Mouse (Mus musculus) intestine, postnatal 0 days (tissue): ENCODE results near the gene Gmds. TPM values are rescaled to one million over a fixed set of nuclear protein-coding genes. Genes with fewer than 3 reads are reported as not detected.

ENCODE experiments used
- ATAC-seq: fragments of 200-750 bp; cut with Nextera tagmentation; 2 replicates; pipeline ENCODE4 v1.8.0; 2017; ENCODE audit warnings: mild to moderate bottlenecking, moderate TSS enrichment, moderate library complexity
- H3K27ac ChIP-seq: fragments of 300-500 bp; sonication (generic); 2 replicates; pipeline ENCODE4 v1.5.1; 2014; ENCODE audit warnings: mild to moderate bottlenecking, low read depth, low read length, moderate library complexity
- H3K27me3 ChIP-seq: fragments of 300-500 bp; sonication (generic); replicated peaks from 2 replicates; pipeline ENCODE4 v1.6.1; 2014; ENCODE audit warnings: low read length, mixed read lengths; ENCODE audit not compliant: control insufficient read depth, insufficient read depth
- H3K36me3 ChIP-seq: fragments of 300-500 bp; sonication (generic); 2 replicates; pipeline ENCODE4 v1.6.1; 2014; ENCODE audit warnings: mild to moderate bottlenecking, moderate library complexity; ENCODE audit not compliant: control insufficient read depth, insufficient read depth
- H3K4me1 ChIP-seq: fragments of 300-500 bp; sonication (generic); replicated peaks from 2 replicates; pipeline ENCODE4 v1.6.1; 2014; ENCODE audit warnings: antibody characterized with exemption, low read length, mixed read lengths; ENCODE audit not compliant: control insufficient read depth, insufficient read depth
- H3K4me2 ChIP-seq: fragments of 300-500 bp; sonication (generic); replicated peaks from 2 replicates; pipeline ENCODE4 v1.6.1; 2014; ENCODE audit warnings: low read depth, mild to moderate bottlenecking, moderate library complexity
- H3K4me3 ChIP-seq: fragments of 300-500 bp; sonication (generic); 2 replicates; pipeline ENCODE4 v1.5.1; 2014; ENCODE audit warnings: low read depth, low read length
- H3K9ac ChIP-seq: fragments of 300-500 bp; sonication (generic); 2 replicates; pipeline ENCODE4 v1.6.1; 2014; ENCODE audit warnings: mild to moderate bottlenecking, low read depth, low read length
- H3K9me3 ChIP-seq: fragments of 300-500 bp; sonication (generic); 2 replicates; pipeline ENCODE4 v1.6.1; 2016; ENCODE audit warnings: mixed run types; ENCODE audit not compliant: control insufficient read depth
- CTCF ChIP-seq: sonication (generic); IDR thresholded peaks from 2 replicates; pipeline ENCODE4 v1.5.1; 2016; ENCODE audit warnings: low read depth, mild to moderate bottlenecking, control low read depth, antibody characterized with exemption, moderate library complexity
- WGBS: fragments of 180-500 bp; shearing (Covaris S2); extraction: QIAGEN DNeasy Blood & Tissue Kit; methylation state at CpG from one replicate; pipeline ENCODE4 v1.1.7; 2014; 5-methylcytosine and 5-hydroxymethylcytosine counted together
- polyA plus RNA-seq: library from polyadenylated mRNA; unstranded; fragments of >200 nt; fragmentation: Nextera tagmentation; extraction: Ambion mirVana; gene quantifications from 2 replicates; pipeline ENCODE4 v1.2.1, GENCODE M21; 2015

Gmds gene
- polyA plus RNA-seq, 1 experiment from 2014 or later: 126 TPM

- no peak overlapping the region for H3K27ac ChIP-seq
- no peaks in the 10 kb centered on the region for H3K36me3 ChIP-seq
- no peaks in the 10 kb centered on the region for H3K4me1 ChIP-seq
- no peak overlapping the region for H3K4me3 ChIP-seq
- no peak overlapping the region for H3K4me2 ChIP-seq
- TF ChIP-seq CTCF: no peak
- H3K9ac ChIP-seq: no peak overlapping the region
- no peaks in the 10 kb centered on the region for H3K27me3 ChIP-seq
- no peak for ATAC-seq
- H3K9me3 ChIP-seq: no peaks in the 10 kb centered on the region
- 98% methylated on average over 1 of the region's 1 CpGs for WGBS
These were observed 159.9 kb downstream of the Gmds start for GRCm38 (mm10) chr13:32178682-32179081.

DNA sequence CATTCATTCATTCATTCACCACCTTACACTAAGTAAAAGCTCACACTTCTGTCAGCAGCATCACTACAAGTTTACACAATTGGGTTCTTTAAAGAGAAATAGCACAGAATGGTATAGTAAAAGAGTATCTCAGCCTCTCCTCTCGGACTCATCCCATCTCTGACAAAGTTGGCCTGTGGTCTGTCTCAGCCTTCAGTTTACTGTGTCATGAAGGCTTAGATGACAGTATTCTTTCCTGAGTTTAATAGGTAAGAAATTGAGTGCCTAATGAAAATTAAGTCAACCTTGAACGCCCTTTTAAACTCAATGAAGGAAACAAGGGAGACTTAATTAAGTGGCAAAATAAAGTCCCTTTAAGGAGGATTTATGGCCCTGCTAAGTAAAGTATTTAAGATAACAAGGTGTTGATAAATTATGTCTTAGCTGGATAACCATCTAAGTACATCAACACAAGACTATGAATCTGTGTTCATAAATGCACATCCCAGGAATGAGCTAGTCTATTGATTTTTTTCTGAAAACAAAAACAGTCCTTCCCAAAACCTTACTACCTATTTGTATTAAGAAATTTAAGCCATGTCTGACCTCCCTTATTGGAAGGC lies 160.6 kb downstream of the Gmds start:
- no peaks in the 10 kb centered on the region for H3K9me3 ChIP-seq
- H3K36me3 ChIP-seq: no peaks in the 10 kb centered on the region
- H3K27ac ChIP-seq: no peak overlapping the region
- TF ChIP-seq CTCF: no peak
- ATAC-seq: no peak
- H3K4me3 ChIP-seq: no peak overlapping the region
- H3K4me2 ChIP-seq: no peak overlapping the region
- H3K9ac ChIP-seq: no peak overlapping the region
- WGBS: 80% methylated on average over 2 of the region's 2 CpGs
- no peaks in the 10 kb centered on the region for H3K4me1 ChIP-seq
- H3K27me3 ChIP-seq: no peaks in the 10 kb centered on the region

DNA sequence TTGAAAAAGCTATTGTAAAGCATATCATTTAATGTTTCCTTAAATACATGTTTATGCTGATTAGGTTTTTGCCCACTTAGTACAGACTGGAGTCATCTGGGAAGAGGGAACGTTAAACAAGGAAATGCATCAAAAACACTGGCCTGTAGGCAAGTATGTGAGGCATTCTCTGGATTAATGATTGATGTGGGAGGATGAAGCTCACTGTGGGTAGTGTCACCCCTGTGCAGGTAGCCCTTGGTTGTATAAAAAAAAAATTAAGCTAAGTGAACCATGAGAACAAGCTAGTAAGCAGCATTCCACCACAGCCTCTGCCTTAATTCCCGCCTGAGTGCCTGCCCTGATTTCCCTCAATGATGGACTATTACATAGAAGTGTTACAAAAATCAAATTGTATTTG lies 163.5 kb downstream of the Gmds start:
- Histone ChIP-seq H3K27ac (no peak overlapping the region), H3K9ac (no peak overlapping the region), H3K9me3 (no peaks in the 10 kb centered on the region), H3K4me3 (no peak overlapping the region), H3K36me3 (no peaks in the 10 kb centered on the region), H3K27me3 (no peaks in the 10 kb centered on the region), H3K4me2 (no peak overlapping the region), H3K4me1 (no peaks in the 10 kb centered on the region)
- WGBS: 59% methylated on average over 2 of the region's 2 CpGs
- no peak for TF ChIP-seq CTCF
- no peak for ATAC-seq

GRCm38 (mm10) chr13:32169173-32169572 lies 169.4 kb downstream of the Gmds start:
- no peak for TF ChIP-seq CTCF
- no peaks in the 10 kb centered on the region for H3K27me3 ChIP-seq
- no peak overlapping the region for H3K4me2 ChIP-seq
- H3K27ac ChIP-seq: no peak overlapping the region
- H3K4me3 ChIP-seq: no peak overlapping the region
- H3K9ac ChIP-seq: no peak overlapping the region
- peak; percentile 53; the same call in 1 of the 2 replicates for ATAC-seq
- no peaks in the 10 kb centered on the region for H3K9me3 ChIP-seq
- H3K4me1 ChIP-seq: no peaks in the 10 kb centered on the region
- WGBS: 2% methylated on average over 5 of the region's 5 CpGs
- H3K36me3 ChIP-seq: no peaks in the 10 kb centered on the region

GRCm38 (mm10) chr13:32167806-32168205 lies 170.7 kb downstream of the Gmds start:
- no peak for TF ChIP-seq CTCF
- Histone ChIP-seq H3K27ac (no peak overlapping the region), H3K9ac (no peak overlapping the region), H3K36me3 (no peaks in the 10 kb centered on the region), H3K4me1 (no peaks in the 10 kb centered on the region), H3K9me3 (no peaks in the 10 kb centered on the region), H3K4me2 (no peak overlapping the region), H3K27me3 (no peaks in the 10 kb centered on the region), H3K4me3 (no peak overlapping the region)
- 84% methylated on average over 6 of the region's 6 CpGs for WGBS
- ATAC-seq: no peak

DNA sequence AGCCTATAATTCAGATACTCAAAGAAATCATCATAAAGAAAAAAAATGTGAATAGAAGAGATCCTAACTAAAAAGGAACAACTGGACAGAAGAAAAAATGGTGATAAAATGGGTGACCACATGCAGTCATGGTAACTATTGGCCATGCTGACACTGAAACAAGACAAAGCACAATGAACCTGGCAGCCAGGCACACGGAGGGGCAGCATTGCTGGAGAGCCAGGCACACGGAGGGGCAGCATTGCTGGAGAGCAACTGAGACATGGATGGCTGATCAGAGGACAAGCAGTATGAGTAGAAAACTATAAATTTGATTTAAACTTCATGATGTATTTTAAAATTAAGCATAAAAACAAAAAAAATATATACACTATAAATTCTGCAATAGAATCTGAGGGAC lies 173.0 kb downstream of the Gmds start:
- 93% methylated on average over 2 of the region's 2 CpGs for whole genome bisulfite sequencing
- Histone ChIP-seq H3K36me3 (no peaks in the 10 kb centered on the region), H3K4me1 (no peaks in the 10 kb centered on the region), H3K27me3 (no peaks in the 10 kb centered on the region), H3K4me2 (no peak overlapping the region), H3K4me3 (no peak overlapping the region), H3K27ac (no peak overlapping the region), H3K9ac (no peak overlapping the region), H3K9me3 (no peaks in the 10 kb centered on the region)
- TF ChIP-seq CTCF: no peak
- ATAC-seq: no peak

DNA sequence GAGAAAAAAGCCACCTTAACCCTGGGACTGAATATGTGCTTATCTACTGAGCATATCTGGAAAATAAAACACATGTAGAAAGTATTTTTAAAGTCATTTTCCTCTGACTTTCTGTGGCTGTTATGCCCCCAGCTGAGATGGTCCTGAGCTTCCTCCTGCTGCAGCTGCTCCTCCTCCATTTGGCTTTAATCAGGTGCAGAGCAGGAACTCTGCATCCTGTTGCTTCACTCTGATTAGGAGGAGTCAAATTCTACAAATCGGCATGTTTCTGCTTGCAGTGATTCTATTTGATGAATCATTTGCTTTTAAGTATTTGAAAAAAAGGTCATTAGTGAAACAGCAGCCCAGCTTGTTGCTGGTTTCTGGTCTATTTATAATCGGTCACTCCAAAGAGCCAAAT lies 177.0 kb downstream of the Gmds start:
- no peak overlapping the region for H3K27ac ChIP-seq
- H3K4me2 ChIP-seq: no peak overlapping the region
- ATAC-seq: no peak
- WGBS: 53% methylated on average over 2 of the region's 2 CpGs
- H3K4me3 ChIP-seq: no peak overlapping the region
- no peaks in the 10 kb centered on the region for H3K36me3 ChIP-seq
- no peaks in the 10 kb centered on the region for H3K9me3 ChIP-seq
- TF ChIP-seq CTCF: no peak
- no peaks in the 10 kb centered on the region for H3K4me1 ChIP-seq
- H3K9ac ChIP-seq: no peak overlapping the region
- H3K27me3 ChIP-seq: no peaks in the 10 kb centered on the region
